Mouse (Mus musculus) kidney, embryonic 16.5 days (tissue): ENCODE measurements around the gene Nup153. TPM values are rescaled to one million over a fixed set of nuclear protein-coding genes. Genes with fewer than 3 reads are reported as not detected.
A peak's percentile ranks its signal among the peaks of the same experiment; 100 is the strongest.

Experiments used
- ATAC-seq: fragments of 200-750 bp; cut with Nextera tagmentation; 2 replicates; pipeline ENCODE4 v1.8.0; 2017; ENCODE audit warnings: moderate TSS enrichment; ENCODE audit not compliant: low FRiP score, low TSS enrichment
- H3K27ac ChIP-seq: fragments of 300-500 bp; sonication (generic); 2 replicates; pipeline ENCODE4 v1.5.1; 2014; ENCODE audit warnings: low read length
- H3K27me3 ChIP-seq: fragments of 300-500 bp; sonication (generic); 2 replicates; pipeline ENCODE4 v1.6.1; 2014; ENCODE audit warnings: low read length, control low read depth, mixed read lengths; ENCODE audit not compliant: insufficient read depth
- H3K36me3 ChIP-seq: fragments of 300-500 bp; sonication (generic); 2 replicates; pipeline ENCODE4 v1.6.1; 2014; ENCODE audit warnings: low read length, control low read depth, mixed read lengths; ENCODE audit not compliant: insufficient read depth
- H3K4me1 ChIP-seq: fragments of 300-500 bp; sonication (generic); 2 replicates; pipeline ENCODE4 v1.6.1; 2014; ENCODE audit warnings: low read length, control low read depth, mixed read lengths; ENCODE audit not compliant: insufficient read depth
- H3K4me2 ChIP-seq: fragments of 300-500 bp; sonication (generic); replicated peaks from 2 replicates; pipeline ENCODE4 v1.6.1; 2014; ENCODE audit warnings: low read depth, low read length
- H3K4me3 ChIP-seq: fragments of 300-500 bp; sonication (generic); 2 replicates; pipeline ENCODE4 v1.5.1; 2014; ENCODE audit warnings: mild to moderate bottlenecking, low read length
- H3K9ac ChIP-seq: fragments of 300-500 bp; sonication (generic); replicated peaks from 2 replicates; pipeline ENCODE4 v1.6.1; 2014; ENCODE audit warnings: low read length
- H3K9me3 ChIP-seq: fragments of 300-500 bp; sonication (generic); 2 replicates; pipeline ENCODE4 v1.6.1; 2016; ENCODE audit warnings: low read length, control low read depth
- WGBS: fragments of 180-500 bp; shearing (Covaris S2); extraction: QIAGEN DNeasy Blood & Tissue Kit; methylation state at CpG from one replicate; pipeline ENCODE4 v1.1.7; 2014; 5-methylcytosine and 5-hydroxymethylcytosine counted together
- polyA plus RNA-seq: library from polyadenylated mRNA; unstranded; fragments of >200 nt; fragmentation: Nextera tagmentation; extraction: Ambion mirVana; gene quantifications from 2 replicates; pipeline ENCODE4 v1.2.1, GENCODE M21; 2015

The Nup153 gene
- polyA plus RNA-seq, 1 experiment from 2014 or later, result 23.3 TPM

DNA sequence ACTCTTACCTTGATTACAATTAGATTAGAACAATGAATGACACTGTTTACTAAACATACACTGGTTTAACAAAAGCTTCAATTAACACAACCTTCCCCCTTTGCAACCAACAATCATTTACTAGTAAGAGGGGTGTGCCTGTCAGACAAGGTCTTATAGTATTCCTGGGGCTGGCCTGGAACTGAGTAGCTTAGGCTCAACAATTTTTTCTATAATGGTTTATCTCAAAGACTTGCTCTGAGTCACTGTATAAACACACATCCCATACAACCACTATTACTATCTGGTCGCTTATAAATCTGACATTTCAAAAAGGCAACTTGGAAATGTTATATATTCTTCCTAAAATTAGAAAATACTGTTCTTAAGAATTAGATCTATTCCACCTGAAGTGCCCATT is 44.4 kb downstream of the Nup153 start:
- Histone ChIP-seq H3K9ac (no peak overlapping the region), H3K27ac (no peak overlapping the region), H3K4me2 (no peak overlapping the region), H3K4me1 (no peaks in the 10 kb centered on the region), H3K9me3 (no peaks in the 10 kb centered on the region), H3K36me3 (peaks cover 34% of the 10 kb centered on the region), H3K4me3 (no peak overlapping the region), H3K27me3 (no peaks in the 10 kb centered on the region)
- no peak for ATAC-seq
- WGBS, result 84% methylated on average over 1 of the region's 1 CpGs

DNA sequence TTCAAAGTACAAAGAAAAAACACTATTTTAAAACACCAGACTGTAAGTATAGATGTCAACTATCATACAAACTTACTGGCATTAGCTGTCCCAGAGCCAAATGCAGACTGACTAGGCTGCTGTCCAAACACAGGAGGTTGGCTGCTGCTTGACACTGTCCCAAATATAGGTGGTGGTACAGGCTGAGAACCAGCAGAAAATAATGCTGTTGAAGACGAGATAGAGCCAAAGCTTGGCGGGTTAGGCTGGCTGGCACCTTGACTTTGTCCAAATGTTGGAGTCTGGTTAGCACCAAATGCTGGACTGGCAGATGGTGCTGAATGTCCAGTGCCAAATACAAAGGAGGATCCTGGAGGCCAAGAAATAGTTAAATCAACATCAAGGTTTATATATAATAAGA is 44.8 kb downstream of the Nup153 start:
- no peaks in the 10 kb centered on the region for H3K9me3 ChIP-seq
- H3K4me1 ChIP-seq, result no peaks in the 10 kb centered on the region
- no peak for ATAC-seq
- WGBS, result 85% methylated on average over 2 of the region's 2 CpGs
- H3K27me3 ChIP-seq, result no peaks in the 10 kb centered on the region
- H3K36me3 ChIP-seq, result peaks cover 35% of the 10 kb centered on the region
- H3K9ac ChIP-seq, result no peak overlapping the region
- H3K4me2 ChIP-seq, result no peak overlapping the region
- no peak overlapping the region for H3K27ac ChIP-seq
- H3K4me3 ChIP-seq, result no peak overlapping the region

DNA sequence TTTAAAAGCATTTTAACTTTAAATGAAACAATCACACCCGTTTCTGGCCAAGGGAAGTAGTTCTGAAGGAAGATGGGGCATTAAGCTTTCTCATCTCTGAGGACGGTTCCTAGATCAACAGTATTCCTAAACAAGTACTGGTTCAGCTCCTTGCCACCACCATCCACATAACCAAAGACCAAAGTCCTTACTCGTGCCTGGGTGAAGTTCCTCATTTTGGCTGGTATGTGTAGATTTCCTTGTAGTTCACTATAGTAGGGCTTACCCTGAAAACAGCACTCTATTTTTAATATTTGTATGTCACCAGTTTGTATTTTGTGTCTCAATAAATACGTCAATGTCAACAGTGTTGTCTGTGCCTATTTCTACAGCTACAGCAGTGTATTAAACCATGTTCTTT is 50.0 kb downstream of the Nup153 start:
- Histone ChIP-seq H3K4me3 (no peak overlapping the region), H3K27me3 (no peaks in the 10 kb centered on the region), H3K4me2 (no peak overlapping the region), H3K36me3 (peaks cover 32% of the 10 kb centered on the region), H3K27ac (no peak overlapping the region), H3K9me3 (no peaks in the 10 kb centered on the region), H3K4me1 (no peaks in the 10 kb centered on the region), H3K9ac (no peak overlapping the region)
- WGBS, result 83% methylated on average over 4 of the region's 4 CpGs
- no peak for ATAC-seq

DNA sequence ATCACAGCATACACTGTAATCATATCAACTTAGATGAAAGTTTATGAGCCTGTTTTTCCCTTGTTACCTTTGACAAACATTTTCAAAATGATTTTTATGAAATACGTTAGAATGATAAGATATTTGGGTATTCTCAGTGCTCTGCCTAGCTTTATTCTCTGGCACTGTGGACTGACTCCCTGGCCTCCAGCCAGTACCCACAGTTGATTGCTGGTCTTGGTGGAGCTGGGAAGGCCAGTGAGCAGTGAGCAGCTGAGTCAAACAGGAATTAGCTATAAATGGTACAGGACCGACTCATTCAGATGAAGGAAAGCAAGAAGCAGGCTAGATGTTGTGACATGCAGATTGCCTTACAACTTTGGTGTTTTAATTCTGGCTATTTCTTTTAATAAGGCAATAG is 53.1 kb downstream of the Nup153 start:
- H3K9me3 ChIP-seq, result no peaks in the 10 kb centered on the region
- ATAC-seq, result no peak
- no peak overlapping the region for H3K9ac ChIP-seq
- WGBS, result 86% methylated on average over 2 of the region's 2 CpGs
- no peak overlapping the region for H3K4me3 ChIP-seq
- peaks cover 8% of the 10 kb centered on the region for H3K4me1 ChIP-seq
- no peak overlapping the region for H3K27ac ChIP-seq
- no peak overlapping the region for H3K4me2 ChIP-seq
- no peaks in the 10 kb centered on the region for H3K27me3 ChIP-seq
- peaks cover 28% of the 10 kb centered on the region for H3K36me3 ChIP-seq

DNA sequence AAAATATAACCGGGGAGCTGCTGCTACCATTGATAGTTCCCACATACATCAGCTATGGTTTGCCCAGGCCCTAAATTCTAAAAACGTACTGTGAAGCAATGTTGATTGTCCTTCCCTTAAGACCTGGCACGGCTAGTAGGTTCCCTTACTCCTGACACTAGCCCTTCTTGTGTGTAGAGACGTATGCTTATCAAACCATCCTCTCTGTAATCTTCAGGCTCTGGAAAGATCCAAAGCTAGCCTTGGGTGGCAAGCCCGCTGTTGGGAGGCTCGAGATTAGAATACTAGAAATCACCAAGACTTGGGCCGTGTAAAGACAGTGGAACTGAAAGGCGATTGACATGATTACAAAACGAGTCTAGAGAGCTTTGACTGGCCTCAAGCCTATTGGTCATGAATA is 57.2 kb downstream of the Nup153 start:
- Histone ChIP-seq H3K4me3 (peak overlapping the region; percentile 89), H3K9me3 (no peaks in the 10 kb centered on the region), H3K27ac (no peak overlapping the region), H3K4me2 (peak overlapping the region; percentile 84), H3K4me1 (peaks cover 8% of the 10 kb centered on the region), H3K27me3 (no peaks in the 10 kb centered on the region), H3K9ac (peak overlapping the region; percentile 91), H3K36me3 (peaks cover 16% of the 10 kb centered on the region)
- 67% methylated on average over 9 of the region's 9 CpGs for WGBS
- ATAC-seq, result no peak

DNA sequence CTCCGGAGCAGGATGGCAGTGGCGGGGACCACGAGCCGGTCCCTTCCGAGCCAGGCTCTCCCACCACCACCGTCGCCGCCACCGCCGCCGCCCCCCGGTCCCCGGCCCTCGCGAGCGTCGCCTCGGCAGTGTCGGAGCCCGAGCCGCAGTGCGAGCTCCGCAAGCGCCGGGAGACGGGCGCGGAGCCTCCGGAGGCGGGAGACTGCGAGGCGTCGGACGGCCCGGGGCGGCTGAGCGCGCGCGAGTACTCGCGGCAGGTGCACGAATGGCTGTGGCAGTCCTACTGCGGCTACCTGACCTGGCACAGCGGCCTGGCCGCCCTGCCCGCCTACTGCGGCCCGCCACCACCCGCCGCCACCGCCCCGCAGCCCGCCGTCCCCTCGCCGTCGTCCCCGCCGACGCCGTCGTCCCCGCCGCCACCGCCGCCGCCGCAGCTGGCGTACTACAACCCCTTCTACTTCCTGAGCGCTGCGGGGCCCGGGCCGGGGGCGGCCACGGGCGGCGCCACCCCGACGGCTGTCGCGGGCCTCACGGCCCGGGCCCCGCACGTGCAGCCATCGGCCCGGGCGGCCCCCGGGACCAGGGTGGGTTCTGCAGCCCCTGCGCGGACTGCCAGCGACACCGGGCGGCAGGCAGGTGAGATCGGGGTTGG is 58.0 kb downstream of the Nup153 start:
- WGBS, result under 1% methylated on average over 50 of the region's 96 CpGs

DNA sequence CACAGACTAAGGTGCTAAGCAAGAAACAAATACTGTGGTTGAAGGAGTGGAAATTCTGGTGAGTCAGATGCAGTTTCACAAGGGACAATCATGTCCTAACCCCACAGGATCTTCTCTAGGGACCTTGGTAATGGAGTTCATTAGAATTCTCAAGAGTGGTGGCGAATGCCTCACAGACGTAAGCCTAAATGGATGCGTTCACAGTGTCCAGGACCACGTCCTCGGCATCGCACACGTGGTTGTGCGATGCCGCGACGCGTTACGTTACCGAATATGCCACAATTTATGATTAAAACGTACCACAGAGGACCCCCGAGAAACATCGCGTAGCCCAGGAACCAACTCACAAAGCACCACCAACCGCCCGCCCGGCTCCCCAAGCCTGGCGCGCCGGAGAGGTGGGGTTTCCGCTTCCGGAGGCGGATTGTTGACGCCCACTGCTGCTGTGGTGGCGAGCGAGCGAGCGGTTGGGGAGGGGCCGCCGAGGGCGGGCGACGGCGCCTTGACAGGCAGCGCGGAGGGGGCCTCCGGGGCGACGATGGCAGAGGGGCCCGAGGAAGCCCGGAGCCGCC is 58.6 kb downstream of the Nup153 start, which contains the start of gene Fam8a1:
Gene Fam8a1 (plus strand): TSS at position 475 of the 572 bp plus-strand sequence.
- Histone ChIP-seq H3K36me3 (peaks cover 11% of the 10 kb centered on the region), H3K27me3 (no peaks in the 10 kb centered on the region), H3K4me1 (peaks cover 8% of the 10 kb centered on the region), H3K4me3 (peak within 1 kb of the TSS; percentile 89), H3K27ac (peak within 1 kb of the TSS; percentile 73), H3K9ac (peak within 1 kb of the TSS; percentile 91), H3K9me3 (no peaks in the 10 kb centered on the region), H3K4me2 (peak within 1 kb of the TSS; percentile 84)
- peak; percentile 95 for ATAC-seq
- 2% methylated on average over 36 of the region's 46 CpGs for WGBS

More for the DNA sequence above, 58.0 kb downstream of the Nup153 start:
- H3K4me3 ChIP-seq, result peak overlapping the region; percentile 89
- no peaks in the 10 kb centered on the region for H3K9me3 ChIP-seq
- peaks cover 8% of the 10 kb centered on the region for H3K4me1 ChIP-seq
- peaks cover 13% of the 10 kb centered on the region for H3K36me3 ChIP-seq
- ATAC-seq, result peak; percentile 77
- H3K27ac ChIP-seq, result peak overlapping the region; percentile 73
- H3K9ac ChIP-seq, result peak overlapping the region; percentile 91
- H3K4me2 ChIP-seq, result peak overlapping the region; percentile 84
- no peaks in the 10 kb centered on the region for H3K27me3 ChIP-seq

DNA sequence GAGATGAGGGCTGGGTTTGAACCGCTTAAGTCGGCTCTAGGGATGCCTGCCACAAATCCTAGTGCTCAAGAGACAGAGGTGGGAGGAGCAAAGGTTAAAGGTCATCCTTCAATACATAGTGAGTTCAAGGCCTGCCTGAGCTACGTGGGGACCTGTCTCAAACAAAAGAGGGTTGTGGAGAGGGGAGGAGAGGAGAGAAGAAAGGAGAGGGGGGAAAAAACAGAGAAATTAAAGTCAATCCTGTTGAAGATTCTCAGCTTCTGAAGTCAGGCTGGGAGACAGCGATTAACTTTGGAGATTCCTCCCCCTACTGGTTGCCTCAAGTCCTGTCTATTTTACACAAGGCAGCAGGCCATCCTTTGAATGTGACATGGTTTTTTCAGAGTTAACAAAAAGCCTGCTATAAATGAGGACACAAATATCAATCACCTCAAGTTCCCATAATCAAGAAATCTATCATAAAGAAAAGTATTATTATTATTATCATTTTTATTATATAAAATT is 64.2 kb downstream of the Nup153 start:
- H3K27me3 ChIP-seq, result no peaks in the 10 kb centered on the region
- no peaks in the 10 kb centered on the region for H3K36me3 ChIP-seq
- WGBS, result 38% methylated on average over 4 of the region's 4 CpGs
- no peaks in the 10 kb centered on the region for H3K9me3 ChIP-seq
- H3K4me1 ChIP-seq, result no peaks in the 10 kb centered on the region
- no peak for ATAC-seq
- H3K4me3 ChIP-seq, result no peak overlapping the region
- no peak overlapping the region for H3K9ac ChIP-seq
- H3K27ac ChIP-seq, result no peak overlapping the region
- no peak overlapping the region for H3K4me2 ChIP-seq

DNA sequence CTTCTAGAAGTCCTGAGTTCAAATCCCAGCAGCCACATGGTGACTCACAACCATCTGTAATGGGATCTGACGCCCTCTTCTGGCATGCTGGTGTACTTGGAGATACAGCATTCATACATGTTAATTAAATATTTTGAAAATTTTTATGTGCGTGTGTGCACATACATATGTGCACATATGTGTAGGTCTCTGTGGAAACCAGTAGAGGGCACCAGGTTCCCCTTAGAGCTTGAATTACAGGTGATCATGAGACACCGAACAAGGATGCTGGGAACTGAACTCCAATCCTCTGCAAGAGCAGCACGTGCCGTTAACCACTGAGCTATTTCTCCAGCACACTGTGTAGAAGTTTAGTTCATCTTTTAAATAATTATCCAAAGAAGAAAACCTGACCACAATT is 68.5 kb downstream of the Nup153 start:
- 91% methylated on average over 5 of the region's 5 CpGs for WGBS
- no peaks in the 10 kb centered on the region for H3K27me3 ChIP-seq
- H3K9me3 ChIP-seq, result no peaks in the 10 kb centered on the region
- no peak overlapping the region for H3K4me3 ChIP-seq
- no peak overlapping the region for H3K4me2 ChIP-seq
- no peak for ATAC-seq
- no peaks in the 10 kb centered on the region for H3K36me3 ChIP-seq
- no peak overlapping the region for H3K27ac ChIP-seq
- no peaks in the 10 kb centered on the region for H3K4me1 ChIP-seq
- no peak overlapping the region for H3K9ac ChIP-seq

DNA sequence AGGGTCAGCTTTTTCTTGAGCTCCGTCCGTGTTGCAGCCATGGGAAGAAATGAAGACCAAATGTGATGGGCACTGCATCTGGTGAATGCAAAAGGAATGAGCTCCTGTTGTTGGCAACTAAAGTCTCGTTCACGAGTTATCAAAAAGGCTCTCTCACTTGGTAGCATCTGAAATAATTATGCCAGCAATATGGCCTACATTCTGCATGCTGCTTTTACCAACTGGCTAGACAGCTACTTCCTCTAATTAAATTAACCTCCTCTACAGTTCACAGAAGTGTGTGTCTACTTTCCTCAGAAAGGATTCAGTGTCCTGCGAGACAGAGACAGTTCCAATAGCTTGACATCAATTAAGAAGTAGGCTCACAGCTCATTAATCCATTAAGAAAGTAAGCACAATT is 73.2 kb downstream of the Nup153 start:
- no peak for ATAC-seq
- no peaks in the 10 kb centered on the region for H3K36me3 ChIP-seq
- H3K27me3 ChIP-seq, result no peaks in the 10 kb centered on the region
- H3K4me3 ChIP-seq, result no peak overlapping the region
- no peak overlapping the region for H3K27ac ChIP-seq
- WGBS, result 75% methylated on average over 5 of the region's 5 CpGs
- no peak overlapping the region for H3K9ac ChIP-seq
- no peak overlapping the region for H3K4me2 ChIP-seq
- 0 out of 2 replicates have a peak, but pooled peaks cover 5% of the 10 kb centered on the region for H3K9me3 ChIP-seq
- H3K4me1 ChIP-seq, result no peaks in the 10 kb centered on the region
